Mouse (Mus musculus) lung, embryonic 16.5 days (tissue): Measurements from ENCODE around the gene Spryd7. TPM values are rescaled to one million over a fixed set of nuclear protein-coding genes. Genes with fewer than 3 reads are reported as not detected.
"Not testable (repeated sequence)": the region's sequence is repeated elsewhere in the genome, so short reads cannot be mapped to it uniquely, and the experiment has no call there.

Source experiments
- ATAC-seq: fragments of 200-750 bp; cut with Nextera tagmentation; 2 replicates; pipeline ENCODE4 v1.8.0; 2017; ENCODE audit warnings: low read depth, mild to moderate bottlenecking, moderate library complexity
- H3K27ac ChIP-seq: fragments of 300-500 bp; sonication (generic); 2 replicates; pipeline ENCODE4 v1.5.1; 2014; ENCODE audit warnings: mild to moderate bottlenecking, control low read depth, low read length
- H3K27me3 ChIP-seq: fragments of 300-500 bp; sonication (generic); 2 replicates; pipeline ENCODE4 v1.6.1; 2014; ENCODE audit warnings: low read depth, low read length, mixed read lengths; ENCODE audit not compliant: control insufficient read depth, insufficient read depth
- H3K36me3 ChIP-seq: fragments of 300-500 bp; sonication (generic); 2 replicates; pipeline ENCODE4 v1.6.1; 2014; ENCODE audit warnings: low read length; ENCODE audit not compliant: control insufficient read depth, insufficient read depth
- H3K4me1 ChIP-seq: fragments of 300-500 bp; sonication (generic); replicated peaks from 2 replicates; pipeline ENCODE4 v1.6.1; 2014; ENCODE audit warnings: low read length, mixed read lengths; ENCODE audit not compliant: control insufficient read depth, insufficient read depth
- H3K4me2 ChIP-seq: fragments of 300-500 bp; sonication (generic); 2 replicates; pipeline ENCODE4 v1.6.1; 2014; ENCODE audit warnings: low read depth, low read length, control low read depth
- H3K4me3 ChIP-seq: fragments of 300-500 bp; sonication (generic); 2 replicates; pipeline ENCODE4 v1.5.1; 2014; ENCODE audit warnings: mild to moderate bottlenecking, low read length, control low read depth
- H3K9ac ChIP-seq: fragments of 300-500 bp; sonication (generic); 2 replicates; pipeline ENCODE4 v1.6.1; 2014; ENCODE audit warnings: low read length, control low read depth
- H3K9me3 ChIP-seq: fragments of 300-500 bp; sonication (generic); 2 replicates; pipeline ENCODE4 v1.6.1; 2016; ENCODE audit warnings: low read length; ENCODE audit not compliant: control insufficient read depth
- WGBS: fragments of 180-500 bp; shearing (Covaris S2); extraction: QIAGEN DNeasy Blood & Tissue Kit; methylation state at CpG from one replicate; pipeline ENCODE4 v1.1.7; 2014; 5-methylcytosine and 5-hydroxymethylcytosine counted together
- polyA plus RNA-seq: library from polyadenylated mRNA; unstranded; fragments of >200 nt; fragmentation: Nextera tagmentation; extraction: Ambion mirVana; gene quantifications from 2 replicates; pipeline ENCODE4 v1.2.1, GENCODE M21; 2015

Gene Spryd7
- polyA plus RNA-seq, 1 experiment from 2014 or later, result 18.9 TPM

DNA sequence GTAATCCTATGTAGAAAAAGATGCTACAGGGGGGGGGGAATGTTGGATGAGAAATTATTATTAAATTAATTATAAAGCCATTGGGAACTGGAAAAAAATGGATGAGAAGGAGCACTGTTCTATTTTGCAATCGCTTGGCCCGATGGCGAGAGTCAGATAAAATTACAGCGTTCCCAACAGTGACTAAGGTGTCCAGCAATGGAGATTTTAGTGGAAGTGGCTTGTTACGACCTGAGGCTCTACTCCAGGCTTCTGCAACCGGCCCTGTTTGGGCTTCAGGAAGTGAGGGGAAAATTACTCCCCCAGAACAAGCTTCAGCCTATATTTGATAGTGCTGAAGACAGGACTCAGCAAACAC, 776 bp downstream of the Spryd7 start:
- Histone ChIP-seq H3K9ac (peak overlapping the region; percentile 75), H3K4me3 (peak overlapping the region; percentile 78), H3K27me3 (no peaks in the 10 kb centered on the region), H3K9me3 (no peaks in the 10 kb centered on the region), H3K36me3 (no peaks in the 10 kb centered on the region), H3K4me1 (no peaks in the 10 kb centered on the region; the same call in 1 of the 2 replicates), H3K4me2 (peak overlapping the region; percentile 98), H3K27ac (peak overlapping the region; percentile 81)
- 3% methylated on average over 6 of the region's 6 CpGs for WGBS
- no peak for ATAC-seq

GRCm38 (mm10) chr14:61548614-61549013, 8.1 kb downstream of the Spryd7 start:
- 52% methylated on average over 1 of the region's 1 CpGs for WGBS
- H3K9me3 ChIP-seq, result no peaks in the 10 kb centered on the region
- no peak overlapping the region for H3K27ac ChIP-seq
- H3K9ac ChIP-seq, result no peak overlapping the region
- no peak overlapping the region for H3K4me2 ChIP-seq
- no peak for ATAC-seq
- no peaks in the 10 kb centered on the region for H3K27me3 ChIP-seq
- H3K36me3 ChIP-seq, result no peaks in the 10 kb centered on the region
- H3K4me3 ChIP-seq, result no peak overlapping the region
- H3K4me1 ChIP-seq, result no peaks in the 10 kb centered on the region

GRCm38 (mm10) chr14:61537772-61538171, 18.9 kb downstream of the Spryd7 start:
- ATAC-seq, H3K4me2 ChIP-seq, H3K27ac ChIP-seq, H3K9ac ChIP-seq, H3K4me3 ChIP-seq, H3K9me3 ChIP-seq, H3K36me3 ChIP-seq, H3K4me1 ChIP-seq, H3K27me3 ChIP-seq: not testable (repeated sequence)
- WGBS, result 78% methylated on average over 8 of the region's 11 CpGs

DNA sequence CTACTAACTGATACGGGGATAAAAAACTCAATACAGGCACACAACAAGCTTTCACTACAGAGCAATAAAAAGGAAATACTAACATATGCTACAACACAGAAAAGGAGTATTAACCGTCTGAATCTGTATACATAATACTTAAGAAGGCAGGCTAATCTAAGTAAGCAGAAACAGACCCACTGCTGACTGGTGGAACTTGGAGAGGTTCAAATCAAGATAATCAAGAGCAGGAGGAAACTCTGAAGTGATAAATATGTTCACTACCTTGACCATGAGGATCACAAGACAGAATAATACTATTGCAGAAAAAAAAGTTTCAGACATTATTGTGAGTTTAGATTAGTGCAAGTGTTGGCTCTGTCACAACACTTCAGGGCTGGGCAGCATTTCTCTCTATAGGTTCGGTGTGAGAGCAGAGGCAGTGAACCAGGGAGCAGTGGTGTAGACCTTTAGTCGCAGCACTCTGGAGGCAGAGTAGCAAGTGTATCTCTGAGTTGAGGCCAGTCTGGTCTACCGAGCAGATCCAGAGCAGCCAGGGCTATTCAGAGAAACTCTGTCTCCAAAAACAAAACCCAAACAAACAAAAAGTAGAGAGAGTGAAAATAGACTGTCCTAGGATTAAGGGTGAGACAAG, 19.9 kb downstream of the Spryd7 start:
- H3K9ac ChIP-seq, result no peak overlapping the region
- H3K27ac ChIP-seq, result no peak overlapping the region
- H3K27me3 ChIP-seq, result no peaks in the 10 kb centered on the region
- no peaks in the 10 kb centered on the region for H3K9me3 ChIP-seq
- H3K4me1 ChIP-seq, result no peaks in the 10 kb centered on the region
- no peak for ATAC-seq
- no peak overlapping the region for H3K4me3 ChIP-seq
- no peaks in the 10 kb centered on the region for H3K36me3 ChIP-seq
- 88% methylated on average over 5 of the region's 5 CpGs for WGBS
- H3K4me2 ChIP-seq, result no peak overlapping the region

GRCm38 (mm10) chr14:61535811-61536210, 20.9 kb downstream of the Spryd7 start:
- 91% methylated on average over 3 of the region's 3 CpGs for WGBS
- H3K9me3 ChIP-seq, result no peaks in the 10 kb centered on the region

GRCm38 (mm10) chr14:61530966-61531365, 25.7 kb downstream of the Spryd7 start:
- H3K9ac ChIP-seq, result no peak overlapping the region
- H3K36me3 ChIP-seq, result no peaks in the 10 kb centered on the region
- no peak overlapping the region for H3K27ac ChIP-seq
- H3K4me1 ChIP-seq, result no peaks in the 10 kb centered on the region
- no peaks in the 10 kb centered on the region for H3K9me3 ChIP-seq
- no peaks in the 10 kb centered on the region for H3K27me3 ChIP-seq
- H3K4me3 ChIP-seq, result no peak overlapping the region
- no peak for ATAC-seq
- no peak overlapping the region for H3K4me2 ChIP-seq

More at GRCm38 (mm10) chr14:61535811-61536210, 20.9 kb downstream of the Spryd7 start:
- no peak overlapping the region for H3K9ac ChIP-seq
- no peak for ATAC-seq
- no peaks in the 10 kb centered on the region for H3K36me3 ChIP-seq
- H3K4me3 ChIP-seq, result no peak overlapping the region
- H3K4me1 ChIP-seq, result no peaks in the 10 kb centered on the region
- H3K27ac ChIP-seq, result no peak overlapping the region
- H3K27me3 ChIP-seq, result no peaks in the 10 kb centered on the region
- no peak overlapping the region for H3K4me2 ChIP-seq

GRCm38 (mm10) chr14:61530396-61530795, 26.3 kb downstream of the Spryd7 start:
- H3K27me3 ChIP-seq, result no peaks in the 10 kb centered on the region
- WGBS, result 87% methylated on average over 2 of the region's 2 CpGs
- H3K9ac ChIP-seq, result no peak overlapping the region
- no peak overlapping the region for H3K27ac ChIP-seq
- H3K4me1 ChIP-seq, result no peaks in the 10 kb centered on the region
- ATAC-seq, result no peak
- no peak overlapping the region for H3K4me3 ChIP-seq
- no peak overlapping the region for H3K4me2 ChIP-seq
- H3K36me3 ChIP-seq, result no peaks in the 10 kb centered on the region
- H3K9me3 ChIP-seq, result no peaks in the 10 kb centered on the region

GRCm38 (mm10) chr14:61529533-61529932, 27.2 kb downstream of the Spryd7 start:
- Histone ChIP-seq H3K27ac (no peak overlapping the region), H3K4me2 (no peak overlapping the region), H3K9ac (no peak overlapping the region), H3K9me3 (no peaks in the 10 kb centered on the region), H3K4me3 (no peak overlapping the region), H3K4me1 (no peaks in the 10 kb centered on the region), H3K36me3 (no peaks in the 10 kb centered on the region), H3K27me3 (no peaks in the 10 kb centered on the region)
- WGBS, result 69% methylated on average over 7 of the region's 7 CpGs
- ATAC-seq, result no peak

- Histone ChIP-seq H3K9me3 (no peaks in the 10 kb centered on the region), H3K27me3 (no peaks in the 10 kb centered on the region), H3K4me2 (no peak overlapping the region), H3K36me3 (no peaks in the 10 kb centered on the region), H3K27ac (no peak overlapping the region), H3K4me1 (no peaks in the 10 kb centered on the region), H3K9ac (no peak overlapping the region), H3K4me3 (no peak overlapping the region)
- no peak for ATAC-seq
- 84% methylated on average over 2 of the region's 2 CpGs for WGBS
Observed at GRCm38 (mm10) chr14:61526006-61526405, 30.7 kb downstream of the Spryd7 start.

- Histone ChIP-seq H3K27me3 (no peaks in the 10 kb centered on the region), H3K4me3 (no peak overlapping the region), H3K27ac (no peak overlapping the region), H3K36me3 (no peaks in the 10 kb centered on the region), H3K9me3 (no peaks in the 10 kb centered on the region), H3K9ac (no peak overlapping the region), H3K4me2 (no peak overlapping the region), H3K4me1 (no peaks in the 10 kb centered on the region)
- 73% methylated on average over 2 of the region's 2 CpGs for WGBS
- ATAC-seq, result no peak
Observed at GRCm38 (mm10) chr14:61523821-61524220, 32.9 kb downstream of the Spryd7 start.
